Mouse (Mus musculus) cerebellum, adult 2 months (tissue): ENCODE results near the gene Fgf8.

Experiments
- CTCF ChIP-seq: fragments of 200-500 bp; IDR thresholded peaks from 2 replicates; pipeline ENCODE4 v1.5.1; 2011; ENCODE audit warnings: low read depth, mild to moderate bottlenecking, control low read depth, low read length, moderate library complexity, borderline replicate concordance; ENCODE audit not compliant: insufficient read depth
- POLR2A ChIP-seq: fragments of 200-500 bp; IDR thresholded peaks from 2 replicates; pipeline ENCODE4 v1.6.1; 2011; ENCODE audit warnings: low read length, control low read depth, borderline replicate concordance; ENCODE audit not compliant: insufficient read depth

DNA sequence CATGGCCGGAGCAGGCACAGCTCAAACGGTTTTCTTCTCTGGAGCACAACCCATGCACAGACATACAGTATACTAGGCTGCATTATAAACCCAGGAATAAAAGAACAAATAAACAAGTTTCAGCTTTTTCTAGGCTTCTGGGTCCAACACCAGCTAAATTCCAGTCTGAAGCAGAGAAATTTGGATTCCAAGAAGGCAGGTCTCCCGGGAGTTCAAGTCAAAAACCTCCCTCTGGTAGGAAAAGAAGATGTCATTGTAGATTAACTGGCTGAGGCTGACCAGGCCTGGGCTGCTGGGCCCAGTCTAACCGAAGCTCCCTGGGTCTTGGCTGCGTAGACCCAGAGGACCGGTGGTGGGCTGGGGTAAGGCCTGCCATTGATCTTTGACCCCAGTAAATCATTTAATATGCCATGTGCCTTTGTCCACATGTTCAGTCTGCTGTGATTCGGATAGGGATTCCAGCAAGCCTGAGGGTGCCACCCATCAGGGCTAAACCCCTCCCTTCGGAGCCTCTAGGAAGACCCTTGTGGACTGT lies 51.6 kb downstream of the Fgf8 start:
- TF ChIP-seq POLR2A (no peak), CTCF (no peak)
